Mouse (Mus musculus) myocyte (in vitro differentiated cells): ENCODE data around the gene Creb3l2.

Experiments used
- POLR2A ChIP-seq: IDR thresholded peaks from one replicate; pipeline ENCODE4 v1.6.1; 2011; ENCODE audit warnings: low read depth, mild to moderate bottlenecking, control low read depth, moderate library complexity; ENCODE audit not compliant: insufficient read length
- USF1 ChIP-seq: IDR thresholded peaks from one replicate; pipeline ENCODE4 v1.6.1; 2011; ENCODE audit warnings: low read depth, mild to moderate bottlenecking, control low read depth, moderate library complexity

DNA sequence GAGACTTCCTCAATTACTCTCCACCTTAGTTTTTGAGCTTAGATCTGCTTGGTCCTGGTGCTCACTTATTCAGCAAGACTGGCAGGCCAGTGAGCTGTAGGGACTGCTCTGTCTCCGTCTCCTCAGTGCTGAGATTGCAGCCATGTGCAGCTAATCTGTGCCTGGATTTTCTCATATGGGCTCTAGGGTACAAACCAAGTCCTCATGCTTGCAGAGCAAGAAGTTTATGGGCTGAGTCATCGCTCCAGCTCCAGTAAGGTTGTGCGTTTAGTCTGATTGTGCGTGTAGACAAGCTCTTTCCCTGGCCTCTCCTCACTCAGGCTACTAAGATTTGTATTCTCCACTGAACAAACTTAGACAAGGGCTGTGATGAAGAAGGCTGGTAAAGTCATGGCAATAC, 44.6 kb upstream of the Creb3l2 start:
- TF ChIP-seq POLR2A (no peak), USF1 (no peak)
